Mouse (Mus musculus): ENCODE results near the gene Ptch2. TPM values are rescaled to one million over a fixed set of nuclear protein-coding genes. Genes with fewer than 3 reads are reported as not detected.

Gene Ptch2
- total RNA-seq (2021) = 1 to 10 TPM; 2.5 to 3.2 TPM
- long read RNA-seq, partial matches to known transcripts = 0 of 1 reads
- long read RNA-seq, other reads (novel, unspliced or antisense) = 1 of 1 reads

DNA sequence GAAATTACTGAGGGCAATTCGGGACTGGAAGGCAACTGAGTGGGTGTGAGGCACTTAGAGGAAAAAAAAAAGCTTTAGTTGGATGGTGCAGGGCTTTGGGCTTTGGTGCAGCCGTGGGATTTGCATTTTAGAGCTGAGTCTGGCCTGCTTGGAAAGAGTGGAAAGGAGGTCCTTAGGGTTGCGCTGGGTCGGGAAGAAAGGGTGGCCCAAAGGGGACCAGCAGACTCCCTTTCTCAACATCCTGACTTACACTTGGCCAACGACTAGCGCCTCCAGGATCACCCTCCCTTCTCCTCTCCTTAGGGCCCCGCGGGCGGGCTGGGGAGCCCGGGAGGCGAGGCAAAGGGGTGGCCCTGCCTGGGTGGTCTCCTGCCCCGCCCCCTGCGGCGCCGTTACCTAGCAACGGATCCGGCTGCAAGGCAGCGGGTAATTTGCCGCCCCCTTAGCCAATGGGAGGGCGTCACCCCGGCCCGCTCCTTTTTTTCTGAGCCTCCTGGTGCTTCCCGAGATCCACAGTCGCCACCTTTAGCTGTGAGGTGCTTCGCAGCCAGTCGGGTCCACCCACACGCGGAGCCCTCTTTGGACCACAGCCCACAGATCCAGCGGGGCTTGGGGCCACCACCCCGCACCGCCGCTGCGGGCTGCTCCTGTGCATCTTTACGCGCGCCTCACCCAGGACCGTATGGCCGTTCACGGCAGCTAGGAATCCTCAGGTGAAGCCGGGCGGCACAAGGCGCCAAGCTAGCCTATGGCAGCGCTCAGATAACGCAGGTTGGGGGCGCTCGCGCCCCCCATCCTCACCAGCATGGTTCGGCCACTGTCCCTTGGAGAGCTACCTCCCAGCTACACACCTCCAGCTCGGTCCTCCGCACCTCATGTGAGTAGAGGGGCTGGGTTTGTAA is at the start of gene Ptch2:
TSS of gene Ptch2 (plus strand) at position 525 of the 902 bp plus-strand sequence.
- DNase-seq (ENCODE audit: low spot score in 2 of 2) = peak; percentile 76 to 80

DNA sequence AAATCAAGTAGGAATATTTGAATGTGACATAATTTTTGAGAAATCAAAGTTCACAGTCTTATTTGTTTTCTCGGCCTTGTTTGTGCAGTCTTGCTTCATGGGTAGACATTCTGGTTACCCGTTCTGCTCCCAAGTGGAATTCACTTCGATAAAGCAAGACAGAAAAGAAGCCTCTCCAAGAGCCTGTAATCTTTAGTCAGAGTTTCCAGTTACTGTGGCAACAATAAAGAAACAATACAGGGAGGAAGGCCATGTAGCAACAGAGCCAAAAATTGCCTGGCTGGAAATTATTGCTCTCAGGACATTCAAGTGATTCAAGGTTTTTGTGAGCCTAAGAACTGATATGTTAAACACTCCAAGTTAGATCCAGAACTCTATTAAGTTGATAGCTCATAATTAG is 47.0 kb upstream of the Ptch2 start:
- no peak for DNase-seq (ENCODE audit: low spot score in 2 of 2)

DNA sequence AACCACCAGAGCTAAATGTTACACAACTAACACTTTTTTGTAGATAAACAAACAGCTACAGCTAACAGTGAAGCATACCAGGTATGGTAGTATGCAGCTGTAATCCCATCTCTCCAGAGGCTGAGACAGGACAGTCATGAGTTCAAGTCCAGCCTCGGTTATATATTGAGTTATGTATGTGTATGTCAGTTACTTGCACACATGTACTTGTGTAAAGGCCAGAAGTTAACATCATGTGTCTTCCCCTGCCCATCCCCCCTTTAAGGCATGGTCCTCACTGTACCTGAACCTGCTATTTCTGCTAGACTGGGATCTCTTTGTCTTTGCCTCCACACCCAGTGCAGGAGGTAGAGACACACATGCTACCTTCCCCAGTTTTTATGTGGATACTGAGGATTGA is 46.4 kb upstream of the Ptch2 start:
- DNase-seq (ENCODE audit: low spot score in 2 of 2) = no peak

DNA sequence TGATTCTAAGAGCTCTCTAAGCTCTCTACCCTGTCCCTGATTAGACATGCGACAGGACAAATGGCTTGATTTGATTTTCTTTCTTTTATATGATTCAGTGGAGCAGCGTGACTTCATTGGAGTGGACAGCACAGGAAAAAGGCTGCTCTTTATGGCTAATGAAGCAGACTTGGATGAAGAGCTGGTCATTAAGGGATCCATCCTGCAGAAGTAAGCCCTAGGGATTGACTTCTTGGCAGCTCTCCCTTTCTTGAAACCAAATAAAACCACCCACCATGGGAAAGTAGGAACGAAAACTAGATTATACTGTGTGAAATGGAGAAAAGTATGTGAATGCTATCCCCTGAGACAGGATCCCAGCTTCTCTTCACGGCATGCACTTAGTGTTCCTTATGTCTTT is 43.2 kb upstream of the Ptch2 start:
- DNase-seq (ENCODE audit: low spot score in 2 of 2) = no peak

DNA sequence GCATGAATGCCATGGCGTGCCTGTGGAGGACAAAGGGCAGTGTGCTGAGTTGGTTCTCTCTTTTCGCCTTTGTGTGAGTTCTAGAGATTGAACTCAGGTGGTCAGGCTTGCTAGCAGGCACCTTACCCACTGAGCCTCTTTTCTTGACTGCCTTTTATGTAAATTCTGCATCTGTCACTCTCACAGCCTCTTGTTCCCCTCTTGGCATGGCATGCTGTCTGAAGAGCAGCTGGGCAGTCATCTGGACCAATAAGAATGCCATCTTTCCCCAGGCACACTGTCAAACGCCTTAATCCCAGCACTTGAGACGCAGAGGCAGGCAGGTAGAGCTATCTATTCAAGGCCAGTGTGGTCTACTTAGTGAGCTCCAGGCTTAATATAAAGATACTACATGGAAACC is 41.9 kb upstream of the Ptch2 start:
- no peak for DNase-seq (ENCODE audit: low spot score in 2 of 2)

DNA sequence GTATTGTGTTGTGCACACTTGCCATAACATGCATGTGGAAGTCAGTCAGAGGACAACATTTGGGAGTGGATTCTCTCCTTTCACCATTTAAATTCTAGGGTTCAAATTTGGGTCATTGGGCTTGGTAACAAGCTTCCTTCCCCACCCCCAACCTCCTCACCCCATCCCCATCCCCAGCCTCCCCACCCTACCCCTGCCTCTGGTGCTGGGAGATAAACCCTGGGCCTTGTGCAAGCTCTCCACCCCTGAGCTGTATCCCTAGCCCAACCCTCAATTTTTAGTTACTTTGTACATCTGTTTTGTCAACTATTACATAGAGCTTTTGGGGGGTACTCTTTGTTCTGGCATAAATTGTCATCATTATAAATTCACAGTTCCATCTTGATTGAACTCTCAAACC is 39.8 kb upstream of the Ptch2 start:
- no peak for DNase-seq (ENCODE audit: low spot score in 2 of 2)

DNA sequence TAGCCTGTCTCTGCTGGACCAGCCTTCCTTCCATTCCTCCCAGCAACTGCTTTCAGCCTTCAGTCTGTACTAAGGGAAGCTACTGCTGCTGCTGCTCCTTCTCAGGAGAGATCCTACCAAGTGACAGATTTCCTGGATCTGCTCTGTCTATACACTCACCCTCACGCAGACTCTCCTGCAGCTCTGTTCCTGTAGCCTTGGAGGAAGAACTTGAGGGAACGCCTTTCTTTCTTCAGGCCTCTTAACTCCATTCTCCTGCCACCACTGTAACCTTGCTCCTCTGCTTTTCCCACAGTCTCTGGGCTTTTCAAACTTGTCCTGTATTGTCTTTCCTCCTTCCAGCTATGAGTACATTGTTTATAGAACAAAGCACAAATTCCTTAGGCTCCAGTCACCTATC is 39.4 kb upstream of the Ptch2 start:
- DNase-seq (ENCODE audit: low spot score in 2 of 2) = no peak

DNA sequence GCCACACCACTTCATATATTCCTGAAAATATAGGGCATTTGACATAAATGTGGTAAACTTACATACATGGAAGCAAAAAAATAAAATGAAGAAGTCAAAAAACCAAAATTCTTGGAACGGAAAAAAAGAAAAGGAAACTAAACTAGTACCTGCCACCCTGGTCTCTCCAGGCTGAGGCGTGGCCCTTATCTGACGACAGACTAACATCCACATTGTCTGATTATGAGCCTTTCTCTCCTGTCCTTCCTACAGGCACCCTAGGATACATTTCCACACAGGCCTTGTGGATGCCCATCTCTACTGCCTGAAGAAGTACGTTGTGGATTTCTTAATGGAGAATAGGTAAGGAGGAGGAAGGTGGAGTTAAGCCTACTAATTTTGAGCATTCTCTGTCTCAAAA is 37.4 kb upstream of the Ptch2 start:
- no peak for DNase-seq (ENCODE audit: low spot score in 2 of 2)

DNA sequence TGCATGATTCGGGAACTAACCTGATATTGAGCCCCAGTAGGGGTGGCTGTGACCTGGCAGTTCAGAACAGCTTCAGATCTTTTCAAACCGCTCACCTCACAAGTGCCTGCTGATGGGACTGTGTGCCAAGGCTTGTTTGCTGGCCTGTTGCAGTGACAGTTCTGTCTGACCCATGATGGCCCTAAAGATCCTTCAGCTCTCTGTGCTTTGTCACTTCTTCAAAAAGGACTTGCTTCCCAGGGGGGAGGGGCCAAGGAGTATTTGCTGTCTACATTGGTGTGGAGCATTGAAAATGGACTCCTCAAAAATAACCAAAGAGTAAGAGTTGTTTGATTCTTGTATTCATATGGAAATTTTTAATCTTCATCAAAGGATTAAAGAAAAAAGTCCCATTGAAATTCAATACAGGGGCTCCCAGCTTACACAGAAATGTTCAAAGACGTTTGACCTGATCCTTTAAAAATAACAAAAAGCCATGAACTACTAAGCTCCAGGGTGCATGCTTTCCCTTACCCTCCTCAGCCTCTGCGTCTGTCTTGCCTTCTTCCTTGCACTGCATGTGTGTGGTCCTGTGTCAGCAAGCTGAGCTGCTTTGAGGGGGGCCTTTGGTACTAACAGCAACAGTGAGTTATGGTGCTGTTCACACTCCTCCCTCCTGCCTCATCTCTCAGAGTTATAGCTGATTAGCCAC is 33.0 kb upstream of the Ptch2 start:
- DNase-seq (ENCODE audit: low spot score in 2 of 2) = no peak

DNA sequence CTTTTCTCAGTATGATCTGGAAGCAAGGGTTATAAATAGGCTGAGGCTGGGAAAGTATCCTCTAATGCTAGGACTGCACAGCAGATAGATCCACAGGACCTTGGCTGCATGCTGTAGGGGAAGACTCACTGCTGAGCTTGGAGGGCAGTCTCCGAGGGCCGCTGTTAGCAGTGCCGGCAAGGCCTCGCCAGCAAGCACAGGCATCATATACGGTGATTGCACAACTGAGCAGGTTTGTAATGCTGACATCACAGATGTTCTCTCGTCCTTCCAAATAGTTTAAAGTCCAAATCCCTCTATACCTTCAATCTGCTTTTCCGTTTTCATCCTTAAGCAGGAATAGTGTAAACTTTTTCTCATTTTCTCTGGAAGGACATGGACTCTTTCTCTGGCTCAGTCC is 27.8 kb upstream of the Ptch2 start:
- no peak for DNase-seq (ENCODE audit: low spot score in 2 of 2)

DNA sequence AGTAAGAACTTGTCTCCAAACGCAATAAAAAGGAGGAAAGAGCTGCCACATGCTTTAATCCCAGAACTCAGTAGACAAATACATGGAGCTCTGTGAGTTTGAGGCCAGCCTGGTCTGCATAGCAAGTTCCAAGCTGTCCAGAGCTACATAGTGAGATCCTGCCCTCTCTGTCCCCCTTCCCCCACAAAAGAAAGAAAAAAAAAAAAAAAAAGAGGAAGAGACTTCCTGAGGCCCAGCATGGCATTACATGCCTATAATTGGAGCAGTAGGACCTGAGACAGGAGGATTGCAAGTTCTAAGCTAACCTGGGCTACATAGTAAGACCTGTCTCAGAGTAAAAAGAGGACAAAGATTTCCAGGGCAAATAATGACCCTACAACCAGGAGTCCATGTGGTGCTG is 26.2 kb upstream of the Ptch2 start:
- no peak for DNase-seq (ENCODE audit: low spot score in 2 of 2)

DNA sequence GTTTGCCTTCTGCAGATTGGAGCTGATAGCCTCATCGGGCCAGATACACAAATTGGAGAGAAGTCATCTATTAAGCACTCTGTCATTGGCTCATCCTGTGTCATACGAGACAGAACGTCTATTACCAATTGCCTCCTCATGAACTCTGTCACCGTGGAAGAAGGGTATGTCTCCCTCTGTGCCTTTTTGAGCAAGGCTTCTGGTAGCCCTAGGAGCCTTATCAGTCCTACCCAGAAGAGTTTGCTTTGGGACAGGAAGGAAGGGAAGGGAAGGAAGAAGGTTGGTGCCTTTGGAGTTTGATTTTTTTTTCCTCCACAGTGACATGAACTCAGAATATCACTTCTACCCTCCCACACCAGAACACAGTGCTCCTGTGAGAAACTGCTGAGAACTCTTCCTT is 25.3 kb upstream of the Ptch2 start:
- DNase-seq (ENCODE audit: low spot score in 2 of 2) = no peak

DNA sequence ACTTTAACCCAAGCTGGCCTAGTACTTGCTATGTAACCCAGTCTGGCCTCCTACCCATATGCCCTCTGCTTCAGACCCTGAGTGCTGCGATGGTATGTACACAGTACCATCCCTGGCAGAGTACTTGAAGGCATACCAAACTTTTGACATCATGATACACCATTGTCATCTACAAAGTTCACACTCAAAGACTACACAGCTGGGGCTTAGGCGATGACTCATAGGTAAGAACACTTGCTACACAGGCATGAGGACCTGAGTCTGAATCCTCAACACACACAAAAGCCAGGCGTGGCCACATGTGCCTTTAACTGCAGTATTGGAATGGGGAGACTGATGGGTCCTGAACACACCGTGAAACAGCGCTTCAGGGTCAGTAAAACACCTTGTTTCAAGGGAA is 24.7 kb upstream of the Ptch2 start:
- no peak for DNase-seq (ENCODE audit: low spot score in 2 of 2)

DNA sequence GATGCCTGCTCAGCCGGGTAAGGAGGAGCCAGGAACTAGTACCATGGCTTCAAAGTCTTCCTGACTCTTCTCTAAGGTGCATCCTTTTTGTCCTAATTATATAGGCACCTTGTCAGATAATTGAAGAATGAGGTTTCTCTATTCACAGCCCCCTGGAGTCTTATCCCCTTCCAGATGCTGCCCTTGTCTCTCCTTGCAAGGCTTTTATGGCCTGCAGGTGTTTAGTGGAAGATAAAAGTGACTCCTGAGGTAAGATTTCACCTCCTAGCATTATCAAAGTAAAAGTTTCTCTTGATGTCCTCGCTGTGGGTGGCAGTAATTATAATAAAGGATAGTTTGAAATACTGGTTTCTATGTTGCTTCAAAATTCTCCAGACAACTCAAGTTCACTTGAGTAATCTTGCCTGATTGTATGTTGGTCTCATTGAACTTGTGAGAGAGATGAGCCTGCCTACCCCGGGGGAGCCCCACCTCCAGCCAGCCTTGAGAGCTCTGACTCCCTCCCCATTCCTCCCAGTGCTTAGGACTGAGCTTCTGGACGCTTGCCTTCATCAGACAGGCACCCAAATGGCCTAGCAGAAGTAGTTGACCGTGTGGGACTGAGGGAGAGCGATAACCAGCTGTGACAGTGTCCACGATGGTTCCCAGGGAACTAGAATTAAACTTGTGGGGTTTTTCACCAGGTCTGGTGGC is 7.8 kb upstream of the Ptch2 start:
- DNase-seq (ENCODE audit: low spot score in 2 of 2) = no peak

DNA sequence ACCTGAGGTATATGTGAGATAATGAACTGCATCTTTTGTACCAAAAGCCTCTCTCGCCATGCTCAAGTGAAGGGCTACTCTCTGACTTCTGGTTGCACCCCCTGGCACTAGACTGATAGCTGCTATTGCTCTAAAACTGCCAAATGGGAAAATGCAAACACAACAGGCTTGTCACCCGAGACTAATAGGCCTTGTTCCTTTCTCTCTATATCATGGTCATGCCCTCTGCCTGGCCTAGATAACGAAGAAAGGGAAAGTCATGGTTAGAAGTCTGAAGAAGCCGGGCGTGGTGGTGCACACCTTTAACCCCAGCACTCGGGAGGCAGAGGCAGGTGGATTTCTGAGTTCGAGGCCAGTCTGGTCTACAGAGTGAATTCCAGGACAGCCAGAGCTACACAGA is 5.3 kb upstream of the Ptch2 start:
- no peak for DNase-seq (ENCODE audit: low spot score in 2 of 2)

DNA sequence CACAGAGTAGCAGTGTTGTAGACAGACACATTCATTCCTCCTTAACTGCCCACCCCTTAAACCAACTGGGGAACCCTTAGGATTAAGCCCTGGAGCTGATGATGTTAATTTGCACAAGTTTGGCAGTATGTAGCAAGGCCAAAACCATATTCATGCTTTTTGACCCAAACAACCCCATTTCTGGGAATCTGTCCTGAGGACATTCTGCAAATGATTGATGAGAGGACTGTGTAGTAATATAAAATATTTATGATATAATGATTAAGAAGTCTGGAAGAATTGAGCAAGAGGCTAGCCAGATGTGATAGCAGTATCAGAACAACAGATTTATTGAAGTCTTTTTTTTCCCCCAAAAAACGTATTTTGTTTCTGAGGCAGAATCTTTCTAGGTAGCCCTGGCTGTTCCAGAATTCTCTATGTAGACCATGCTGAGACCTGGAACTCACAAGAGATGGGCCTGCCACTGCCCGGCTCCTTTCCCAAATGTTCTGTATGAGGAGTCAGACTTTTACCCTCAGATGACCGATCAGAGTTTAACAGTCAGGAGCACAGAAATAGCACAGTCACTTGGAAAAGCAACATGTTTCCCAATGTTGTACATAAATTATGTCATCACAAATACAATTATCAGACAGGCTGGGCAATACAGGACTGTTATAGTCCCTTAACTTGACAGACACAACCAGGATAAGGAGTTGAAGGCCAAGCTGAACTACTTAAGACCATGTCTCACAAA is 1.1 kb upstream of the Ptch2 start:
- DNase-seq (ENCODE audit: low spot score in 2 of 2) = no peak

DNA sequence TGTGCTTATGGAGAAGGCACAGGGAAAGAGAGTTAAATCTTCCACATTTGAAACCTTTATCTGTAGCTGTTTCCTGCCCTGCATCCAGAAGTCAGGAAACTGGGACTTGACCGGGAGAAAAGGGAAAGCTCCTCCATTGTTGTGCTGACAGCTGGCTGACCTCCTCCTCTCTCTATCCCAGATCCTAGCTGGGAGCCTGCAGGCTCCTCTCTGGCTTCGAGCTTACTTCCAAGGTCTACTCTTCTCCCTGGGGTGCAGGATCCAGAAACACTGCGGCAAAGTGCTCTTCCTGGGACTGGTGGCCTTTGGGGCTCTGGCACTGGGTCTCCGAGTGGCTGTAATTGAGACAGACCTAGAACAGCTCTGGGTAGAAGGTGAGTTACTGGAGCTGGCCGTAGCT is 791 bp downstream of the Ptch2 start:
- DNase-seq (ENCODE audit: low spot score in 2 of 2) = no peak

DNA sequence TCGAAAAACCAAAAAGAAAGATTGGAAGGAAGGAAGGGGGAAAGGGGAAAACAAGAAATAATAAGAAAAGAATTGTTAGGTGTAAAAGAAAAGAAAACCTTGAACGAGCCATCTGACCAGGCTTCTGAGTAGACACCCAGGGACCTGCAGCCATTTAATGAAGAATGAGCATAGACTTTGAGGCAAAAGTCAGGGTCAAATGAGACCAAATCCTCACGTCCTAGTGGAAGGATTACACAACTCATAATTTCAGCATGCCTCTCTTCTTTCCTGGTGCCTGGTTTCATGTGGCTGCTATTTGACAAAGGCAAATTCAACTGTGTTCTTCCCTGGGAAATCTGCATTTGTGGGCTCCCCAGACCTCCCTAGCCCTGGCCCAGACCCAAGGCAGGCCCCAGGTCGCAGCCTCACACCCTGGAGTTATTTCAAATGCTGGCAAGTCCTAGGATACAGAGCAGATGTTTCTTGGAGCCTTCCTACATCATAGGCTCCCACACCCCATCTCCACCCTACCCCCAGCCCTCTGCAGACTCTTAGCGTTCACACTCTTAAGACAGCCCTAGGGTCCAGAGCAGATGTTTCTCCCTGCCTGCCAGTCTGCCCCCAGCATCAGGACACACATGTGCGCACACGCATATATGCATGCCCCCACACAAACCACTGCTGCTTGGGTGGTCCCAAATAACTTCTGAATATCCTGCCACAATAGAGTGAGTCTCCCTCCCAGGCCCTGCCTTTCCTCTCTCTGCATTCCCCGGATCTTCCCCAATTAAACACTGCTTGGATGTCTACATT is 2.3 kb downstream of the Ptch2 start:
- DNase-seq (ENCODE audit: low spot score in 2 of 2) = no peak

DNA sequence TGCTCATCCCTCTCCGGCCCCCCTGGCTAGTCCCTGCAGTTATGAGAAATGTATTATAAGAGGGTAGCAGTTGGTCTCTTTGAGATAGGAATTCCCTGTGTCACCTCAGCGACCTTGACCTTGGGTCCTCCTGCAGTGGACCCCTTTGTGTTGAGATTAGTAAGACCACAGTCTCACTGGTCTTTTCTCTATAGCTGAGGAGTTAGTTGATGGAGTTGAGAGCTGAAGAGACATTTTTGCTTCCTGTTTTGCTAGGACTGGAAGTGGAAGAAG is 2.8 kb downstream of the Ptch2 start:
- no peak for DNase-seq (ENCODE audit: low spot score in 2 of 2)

DNA sequence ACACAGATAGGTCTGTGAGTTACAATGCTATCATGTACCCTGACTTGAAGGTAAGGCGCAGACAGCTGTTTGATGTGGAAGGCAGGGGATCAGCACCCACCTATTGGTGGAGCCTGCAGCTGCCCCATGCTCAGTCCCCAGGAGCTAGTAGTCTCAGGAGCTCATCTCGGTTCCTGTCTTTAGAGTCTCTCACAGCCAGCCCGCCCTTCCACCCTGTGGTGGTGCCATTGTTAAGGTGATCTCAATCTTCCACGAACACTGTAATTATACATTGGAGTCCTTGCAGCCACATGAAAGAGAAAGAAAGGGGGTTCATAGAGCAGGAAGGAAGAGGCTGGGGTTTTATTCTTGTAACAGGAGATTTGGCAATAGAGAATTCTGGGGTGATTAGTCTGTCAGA is 4.2 kb downstream of the Ptch2 start:
- no peak for DNase-seq (ENCODE audit: low spot score in 2 of 2)

DNA sequence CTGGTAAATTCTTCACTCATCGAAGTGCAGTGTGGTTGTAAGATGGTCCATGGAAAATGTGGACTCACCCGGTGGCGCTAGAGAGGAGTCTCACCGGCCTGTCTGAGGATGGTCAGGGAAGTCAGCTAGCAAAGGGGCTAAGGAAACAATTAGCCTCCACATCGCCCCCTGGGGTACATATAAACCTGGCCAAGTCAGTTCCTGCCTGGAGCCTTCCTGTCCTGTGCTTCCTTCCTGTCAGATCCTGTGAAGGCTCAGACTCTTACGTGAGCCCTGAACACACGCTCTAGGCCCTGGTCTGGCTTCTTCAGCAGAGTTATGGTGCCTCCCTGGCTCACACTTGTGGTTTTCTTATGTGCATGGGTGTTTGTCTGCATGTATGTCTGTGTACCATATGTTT is 5.3 kb downstream of the Ptch2 start:
- peak in 1 of 2 experiments; percentile 33 for DNase-seq (ENCODE audit: low spot score in 2 of 2)

All from layer of hippocampus, postnatal 10 days (tissue).